Comparison of ENCODE assay signal across 8 mouse cellular contexts in genomic region chr7:30169583-30170282, GRCm38 (mm10). TPM values are rescaled to one million over a fixed set of nuclear protein-coding genes. Genes with fewer than 3 reads are reported as not detected.
DNase-seq lines count a peak whose midpoint lies in the region; ATAC-seq lines count a peak whose summit lies in the region.

Gene Zfp146, minus strand, starts transcription at chr7:30169750.

- under 1% methylated on average over 36 of the region's 36 CpGs for WGBS in hindbrain, embryonic 12.5 days

- ATAC-seq in hindbrain, embryonic 12.5 days (ENCODE audit: low FRiP score): peak; percentile 97

- H3K4me1 ChIP-seq in hindbrain, embryonic 12.5 days: peaks cover 13% of the 10 kb centered on the region

- H3K9me3 ChIP-seq in hindbrain, embryonic 12.5 days (replicated peaks): peaks cover 22% of the 10 kb centered on the region

- H3K36me3 ChIP-seq in hindbrain, embryonic 12.5 days: peaks cover 28% of the 10 kb centered on the region

- peak; percentile 96 for DNase-seq in Muller cell, postnatal 12 days (ENCODE audit: inconsistent ontology term)
- DNase-seq in cerebellum, postnatal 10 days: peak; percentile 93 to 96
- DNase-seq in frontal cortex, postnatal 10 days (ENCODE audit: low spot score in 2 of 2): peak; percentile 88
- peak; percentile 92 to 96 for DNase-seq in layer of hippocampus, postnatal 14 days (ENCODE audit: low spot score in 2 of 2)
- DNase-seq in lung, postnatal 14 days: peak; percentile 89
- peak; percentile 89 for DNase-seq in retina, adult 2 months (ENCODE audit: low read depth, low spot score)
- peak; percentile 85 to 89 for DNase-seq in thymus, postnatal 36 days

- no peaks in the 10 kb centered on the region for H3K27me3 ChIP-seq in hindbrain, embryonic 12.5 days

- H3K9ac ChIP-seq in hindbrain, embryonic 12.5 days: peak within 1 kb of the TSS; percentile 85

- H3K4me2 ChIP-seq in hindbrain, embryonic 12.5 days (replicated peaks): peak within 1 kb of the TSS; percentile 59

- H3K27ac ChIP-seq in hindbrain, embryonic 12.5 days: peak within 1 kb of the TSS; percentile 95

- H3K4me3 ChIP-seq in hindbrain, embryonic 12.5 days: peak within 1 kb of the TSS; percentile 69

RNA-seq across cellular contexts. Expression of gene Zfp146, which starts in this region (rescaled TPM):
- 17.6 and 20.2 TPM in 2 replicates for polyA plus RNA-seq in hindbrain, embryonic 12.5 days (2016; fragmentation: Nextera tagmentation; extraction: Ambion mirVana)
- total RNA-seq in layer of hippocampus, postnatal 14 days (2021): 10 to 100 TPM; 48.4 to 52.6 TPM

Comparison
In these comparisons a context has a peak if more than half of its experiments do, and no peak if none do; other contexts are left out.
1. Peak in every context shown above with its lines: DNase-seq, ATAC-seq, H3K4me3 ChIP-seq and H3K27ac ChIP-seq.